Mouse (Mus musculus) kidney, adult 18-20 months (tissue): ENCODE measurements around the gene Map3k15.
A peak's percentile ranks its signal among the peaks of the same experiment; 100 is the strongest.

Source experiments
- DNase-seq: peaks from one replicate; pipeline ENCODE4 v3.0.0; 2021

Gene Map3k15

DNA sequence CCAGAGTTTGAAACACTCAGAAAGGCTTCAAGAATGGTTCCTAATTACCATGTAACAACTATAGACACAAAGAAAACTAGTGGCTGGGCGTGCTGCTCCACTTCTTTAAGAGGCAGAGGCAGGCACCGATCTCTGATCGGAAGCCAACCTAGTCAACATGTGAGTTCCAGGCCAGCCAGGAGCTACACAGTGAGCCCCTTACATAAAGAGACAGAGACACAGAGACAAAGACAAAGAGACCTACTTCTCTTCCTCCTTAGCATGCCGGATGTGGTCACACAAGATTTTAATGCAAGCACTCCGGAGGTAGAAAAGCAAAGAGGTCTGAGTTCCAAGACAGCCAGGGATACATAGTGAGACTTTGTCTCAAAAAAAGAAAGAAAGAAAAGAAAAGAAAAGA, 147.9 kb downstream of the Map3k15 start:
- DNase-seq: no peak

DNA sequence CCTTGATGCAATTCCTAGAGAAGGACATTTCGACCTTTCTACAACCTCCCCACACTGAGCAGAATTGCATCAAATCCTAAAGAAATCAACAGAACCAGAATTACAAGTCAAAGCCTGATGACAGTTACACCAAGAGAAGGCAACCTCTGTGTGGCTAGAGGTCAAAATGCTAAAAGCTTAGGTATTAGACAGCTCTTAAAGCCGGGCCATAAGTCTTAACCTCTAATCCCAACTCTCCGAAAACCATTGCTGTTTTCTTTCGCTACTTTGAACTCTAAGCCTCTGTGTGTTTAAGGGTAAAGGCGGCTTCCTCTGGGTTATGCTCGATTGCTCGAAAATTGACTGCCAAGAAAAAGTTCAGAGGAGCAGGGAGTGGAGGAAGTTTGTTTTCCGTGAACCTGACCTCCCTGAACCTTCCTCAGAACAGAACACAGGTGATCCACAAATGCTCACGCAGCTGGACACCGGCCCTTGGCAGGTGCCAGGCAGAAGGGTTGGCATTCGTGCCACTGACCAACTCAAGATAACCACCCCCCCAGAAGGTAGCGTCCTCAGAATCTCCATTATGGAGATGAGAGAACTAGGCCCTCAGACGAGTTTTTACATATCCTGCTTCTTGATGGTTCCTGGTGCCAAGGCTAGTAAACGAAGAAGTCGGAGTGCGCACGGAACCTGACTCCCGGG, 149.1 kb downstream of the Map3k15 start:
- no peak for DNase-seq

DNA sequence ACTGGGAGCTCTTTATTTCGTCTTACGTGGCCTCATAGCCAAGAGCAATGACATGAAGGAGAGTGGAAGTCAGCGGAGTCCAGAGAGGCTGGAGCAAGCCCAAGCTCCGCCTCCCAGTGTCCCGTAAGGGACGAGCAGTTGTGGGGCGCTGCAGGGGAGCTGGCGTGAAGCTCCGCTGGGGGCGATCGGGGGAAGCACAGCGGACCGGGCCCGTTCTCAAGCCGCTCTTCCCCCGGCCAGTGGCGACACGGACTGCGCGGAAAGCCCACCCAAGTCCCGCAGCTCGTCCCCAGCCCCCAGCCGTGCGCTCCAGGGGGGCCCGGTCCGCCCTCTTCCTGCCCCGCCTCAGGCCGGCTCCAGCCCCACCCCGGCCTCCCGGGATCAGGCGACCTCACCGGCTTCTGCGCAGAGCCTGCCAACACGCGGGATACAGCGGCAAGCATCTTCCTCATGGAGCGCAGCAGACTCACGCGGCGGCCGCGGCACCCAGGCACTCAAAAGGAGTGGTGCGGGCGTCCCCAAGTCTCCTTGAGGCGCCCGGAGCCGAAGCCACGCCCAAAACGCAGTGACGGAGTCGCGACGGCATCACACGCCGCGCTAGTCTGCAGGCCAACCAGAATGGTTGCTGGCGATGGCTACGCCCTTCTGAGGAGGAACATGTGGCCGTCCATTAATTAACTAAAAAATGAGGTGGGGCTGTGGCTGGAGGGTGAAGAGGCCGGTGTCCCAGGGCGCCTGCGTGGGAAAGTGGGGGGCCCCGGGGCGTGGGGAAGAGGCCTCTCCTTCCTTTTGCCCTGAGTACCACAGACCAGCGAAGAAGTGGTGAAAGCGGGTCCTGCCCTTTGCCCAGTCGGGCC, 149.9 kb downstream of the Map3k15 start, which contains the start of gene Pdha1:
Pdha1 (minus strand) TSS at position 553 of the 857 bp plus-strand sequence.
- peak; percentile 87 for DNase-seq

DNA sequence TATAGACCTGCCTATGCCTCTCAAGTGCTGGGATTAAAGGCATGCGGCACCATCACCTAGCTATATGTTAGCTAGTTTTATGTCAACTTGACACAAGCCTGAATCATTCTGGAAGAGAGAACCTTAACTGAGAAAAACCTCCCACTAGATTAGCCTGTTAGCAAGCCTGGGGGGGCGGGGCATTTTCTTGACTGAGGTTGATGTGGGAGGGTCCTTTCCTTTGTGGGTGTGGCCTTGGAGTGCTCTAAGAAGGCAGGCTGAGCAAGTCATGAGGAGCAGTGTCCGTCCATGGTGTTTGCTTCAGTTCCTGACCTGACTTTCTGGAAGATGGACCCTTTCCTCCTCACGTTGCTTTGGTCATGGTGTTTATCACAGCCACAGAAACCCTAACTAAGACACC, 158.6 kb downstream of the Map3k15 start:
- no peak for DNase-seq

DNA sequence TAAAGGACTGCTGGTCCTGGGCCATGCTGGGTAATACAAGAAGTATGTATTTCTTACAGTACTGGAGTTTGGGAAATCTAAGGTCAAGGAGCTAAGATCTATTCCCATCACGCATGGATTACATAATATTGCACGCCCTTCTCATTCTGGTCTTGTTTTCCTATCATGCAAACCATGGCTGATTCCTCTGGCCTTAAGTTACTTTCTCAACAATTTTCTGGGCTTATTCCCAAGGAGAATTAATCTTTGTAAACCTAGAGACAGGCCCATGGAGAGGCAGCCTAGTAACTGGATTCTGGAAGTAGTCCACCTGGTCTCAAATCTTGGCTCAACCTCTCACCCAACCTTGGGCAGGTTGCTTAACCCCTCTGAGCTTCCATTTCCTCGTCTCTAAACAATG, 159.2 kb downstream of the Map3k15 start:
- no peak for DNase-seq

DNA sequence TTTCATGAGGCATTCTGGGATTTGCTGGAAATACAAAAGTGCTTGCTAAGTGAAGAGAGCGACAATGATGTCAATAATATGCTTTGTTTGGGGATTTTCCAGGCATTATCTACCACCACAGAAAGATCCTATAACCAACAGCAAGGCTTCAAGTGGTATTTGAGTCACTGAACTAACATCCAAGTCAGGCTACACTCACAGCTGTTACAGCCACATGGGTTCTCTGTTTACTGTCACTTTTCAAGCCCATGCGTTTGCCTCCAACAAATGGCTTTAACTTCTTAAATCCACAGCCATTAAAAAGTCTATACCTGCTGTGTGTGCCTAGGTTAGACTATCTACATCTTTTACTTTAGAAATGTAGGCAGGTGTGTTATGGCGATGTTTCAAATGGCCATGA, 160.6 kb downstream of the Map3k15 start:
- no peak for DNase-seq

DNA sequence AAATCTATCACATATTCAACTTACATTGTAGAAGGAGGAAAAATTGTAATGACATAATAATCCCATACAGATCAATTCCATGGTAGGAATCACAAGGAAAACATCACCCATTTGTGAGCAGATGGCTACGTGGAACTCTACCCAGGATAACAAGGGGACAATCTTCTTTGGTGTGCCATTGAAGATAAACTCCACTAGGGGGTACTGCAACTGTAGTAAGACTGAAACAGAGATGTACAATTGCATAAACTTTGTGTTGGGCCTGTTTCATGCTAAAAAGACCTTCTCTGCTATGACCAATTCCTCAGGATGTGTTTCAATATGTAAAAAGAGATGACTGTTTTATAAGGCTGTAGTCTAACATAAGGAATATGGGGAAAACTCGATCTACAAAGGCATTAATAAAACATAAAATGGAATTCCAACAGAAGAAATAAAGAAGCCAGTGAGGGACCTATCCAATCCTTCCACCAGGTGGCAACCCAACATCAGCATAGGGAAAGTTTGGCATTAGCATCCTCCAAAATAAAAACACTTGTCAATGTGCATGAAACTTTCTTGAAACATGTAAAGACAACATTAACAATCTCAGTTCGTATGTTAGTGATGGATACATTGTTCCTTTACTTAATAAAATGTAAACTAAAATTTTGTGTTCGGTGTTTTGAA, 165.0 kb downstream of the Map3k15 start:
- no peak for DNase-seq

DNA sequence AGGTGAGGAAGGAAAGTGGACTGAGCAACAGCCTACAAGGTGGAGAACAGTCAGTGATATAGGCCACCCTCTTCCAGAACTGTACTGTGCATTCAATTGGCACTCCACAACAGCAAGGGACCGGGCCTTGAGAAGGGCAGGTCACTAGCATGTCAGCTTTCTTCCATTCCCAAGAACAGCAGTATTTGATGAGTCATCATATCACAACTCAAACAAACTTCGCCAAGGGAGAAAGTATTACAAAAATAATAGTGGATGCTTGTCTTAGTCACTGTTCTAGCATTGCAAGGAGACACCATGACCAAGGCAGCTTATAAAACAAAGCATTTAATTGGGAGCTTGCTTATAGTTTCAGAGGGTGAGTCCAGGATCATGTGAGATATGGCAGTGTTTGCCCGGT, 176.0 kb downstream of the Map3k15 start:
- no peak for DNase-seq

DNA sequence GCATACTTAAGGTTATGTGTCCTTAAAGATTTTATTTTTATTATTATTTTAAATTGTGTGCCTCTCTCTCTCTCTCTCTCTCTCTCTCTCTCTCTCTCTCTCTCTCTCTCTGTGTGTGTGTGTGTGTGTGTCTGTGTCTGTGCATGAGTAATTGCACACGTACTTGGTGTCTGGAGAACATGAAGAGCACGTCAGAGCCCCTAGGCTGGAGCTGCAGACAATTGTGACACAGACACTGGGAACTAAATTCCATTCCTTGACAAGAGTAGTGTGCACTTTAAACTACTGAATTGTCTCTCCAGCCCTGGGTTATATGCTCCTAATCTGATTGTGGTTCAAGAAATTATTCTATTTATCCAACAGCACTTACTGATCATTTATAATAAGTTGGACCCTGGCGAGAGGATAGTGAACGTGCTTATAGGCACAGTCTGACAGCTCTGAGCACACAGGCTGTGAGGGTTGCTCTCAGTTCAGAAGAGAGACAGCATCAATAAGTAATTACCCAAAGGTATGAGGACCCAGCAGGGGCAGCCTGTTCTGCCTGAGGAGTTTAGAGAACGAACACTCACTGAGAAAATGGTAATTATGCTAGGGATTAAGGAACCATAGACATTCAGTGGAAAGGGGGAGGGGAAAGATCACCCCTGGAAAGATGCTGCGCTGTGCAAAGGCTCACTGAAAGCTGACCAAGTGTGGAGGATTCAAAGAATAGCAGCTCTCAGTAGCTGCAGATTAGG, 178.2 kb downstream of the Map3k15 start:
- no peak for DNase-seq

DNA sequence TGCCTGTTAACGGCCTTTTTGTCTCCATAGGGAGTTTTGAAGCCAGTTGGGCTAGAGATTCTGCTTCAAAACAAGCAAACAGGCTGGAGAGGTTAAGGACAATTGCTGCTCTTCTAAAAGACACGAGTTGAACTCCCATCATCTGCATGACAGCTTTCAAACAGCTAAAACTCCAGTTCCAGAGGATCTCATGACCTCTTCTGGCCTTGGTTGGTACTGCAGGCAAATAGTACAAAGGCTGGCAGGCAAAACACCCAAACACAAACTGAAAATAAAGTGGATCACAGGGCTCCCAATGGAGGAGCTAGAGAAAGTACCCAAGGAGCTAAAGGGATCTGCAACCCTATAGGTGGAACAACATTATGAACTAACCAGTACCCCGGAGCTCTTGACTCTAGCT, 181.9 kb downstream of the Map3k15 start:
- DNase-seq: peak; percentile 74
